Mouse (Mus musculus) embryonic facial prominence, embryonic 15.5 days (tissue): ENCODE measurements around the gene Gm44596. TPM values are rescaled to one million over a fixed set of nuclear protein-coding genes. Genes with fewer than 3 reads are reported as not detected.
A peak's percentile ranks its signal among the peaks of the same experiment; 100 is the strongest.

Experiments
- ATAC-seq: fragments of 200-750 bp; cut with Nextera tagmentation; 2 replicates; pipeline ENCODE4 v1.8.0; 2017; ENCODE audit warnings: low read depth, moderate TSS enrichment; ENCODE audit not compliant: insufficient number of reproducible peaks, low FRiP score, low TSS enrichment
- H3K27ac ChIP-seq: fragments of 300-500 bp; sonication (generic); replicated peaks from 2 replicates; pipeline ENCODE4 v1.5.1; 2015; ENCODE audit warnings: mild to moderate bottlenecking, inconsistent platforms
- H3K27me3 ChIP-seq: fragments of 300-500 bp; sonication (generic); 2 replicates; pipeline ENCODE4 v1.6.1; 2015; ENCODE audit warnings: inconsistent platforms
- H3K36me3 ChIP-seq: fragments of 300-500 bp; sonication (generic); 2 replicates; pipeline ENCODE4 v1.6.1; 2015; ENCODE audit warnings: mild to moderate bottlenecking, inconsistent platforms
- H3K4me1 ChIP-seq: fragments of 300-500 bp; sonication (generic); 2 replicates; pipeline ENCODE4 v1.6.1; 2015; ENCODE audit warnings: inconsistent platforms
- H3K4me2 ChIP-seq: fragments of 300-500 bp; sonication (generic); replicated peaks from 2 replicates; pipeline ENCODE4 v1.6.1; 2015; ENCODE audit warnings: mild to moderate bottlenecking, inconsistent platforms
- H3K4me3 ChIP-seq: fragments of 300-500 bp; sonication (generic); replicated peaks from 2 replicates; pipeline ENCODE4 v1.5.1; 2015; ENCODE audit warnings: mild to moderate bottlenecking, inconsistent platforms
- H3K9ac ChIP-seq: fragments of 300-500 bp; sonication (generic); 2 replicates; pipeline ENCODE4 v1.6.1; 2015; ENCODE audit warnings: inconsistent platforms
- H3K9me3 ChIP-seq: fragments of 300-500 bp; sonication (generic); replicated peaks from 2 replicates; pipeline ENCODE4 v1.6.1; 2016; ENCODE audit warnings: inconsistent platforms
- WGBS: fragments of 180-500 bp; shearing (Covaris S2); methylation state at CpG from one replicate; pipeline ENCODE4 v1.1.7; 2015; 5-methylcytosine and 5-hydroxymethylcytosine counted together
- polyA plus RNA-seq: library from polyadenylated mRNA; unstranded; fragments of >200 nt; fragmentation: Nextera tagmentation; extraction: Ambion mirVana; gene quantifications from 2 replicates; pipeline ENCODE4 v1.2.1, GENCODE M21; 2015

The Gm44596 gene
- not detected in 2 replicates for polyA plus RNA-seq

- Histone ChIP-seq H3K9me3 (no peaks in the 10 kb centered on the region), H3K27ac (peak within 1 kb of the TSS; percentile 69), H3K36me3 (peaks cover 46% of the 10 kb centered on the region), H3K9ac (no peak within 1 kb of the TSS), H3K27me3 (no peaks in the 10 kb centered on the region), H3K4me1 (0 out of 2 replicates have a peak, but pooled peaks cover 10% of the 10 kb centered on the region), H3K4me3 (no peak within 1 kb of the TSS), H3K4me2 (no peak within 1 kb of the TSS)
- peak; percentile 55 for ATAC-seq
- WGBS = 36% methylated on average over 6 of the region's 6 CpGs
These were observed at the start of gene Gm44596, which contains the start of gene Tex52 for GRCm38 (mm10) chr6:128375192-128375591. Gm44596 (plus strand) TSS chr6:128375503. Tex52 (plus strand) TSS chr6:128375456.

- Histone ChIP-seq H3K9me3 (peaks cover 8% of the 10 kb centered on the region; the same call in 1 of the 2 replicates), H3K27me3 (no peaks in the 10 kb centered on the region), H3K36me3 (peaks cover 60% of the 10 kb centered on the region), H3K9ac (no peak overlapping the region), H3K4me2 (no peak overlapping the region), H3K4me1 (peaks cover 25% of the 10 kb centered on the region), H3K27ac (peak overlapping the region; percentile 14; the same call in 1 of the 2 replicates), H3K4me3 (no peak overlapping the region)
- 14% methylated on average over 12 of the region's 12 CpGs for WGBS
- 0 out of 2 replicates have a peak, but pooled peaks have one; percentile 48 for ATAC-seq
These were observed 40.7 kb upstream of the Gm44596 start for GRCm38 (mm10) chr6:128334397-128335124.

GRCm38 (mm10) chr6:128337467-128337866 lies 37.8 kb upstream of the Gm44596 start:
- Histone ChIP-seq H3K9ac (no peak overlapping the region), H3K4me1 (peaks cover 40% of the 10 kb centered on the region), H3K27me3 (no peaks in the 10 kb centered on the region), H3K36me3 (peaks cover 42% of the 10 kb centered on the region), H3K4me3 (no peak overlapping the region), H3K9me3 (no peaks in the 10 kb centered on the region), H3K27ac (no peak overlapping the region), H3K4me2 (no peak overlapping the region)
- no peak for ATAC-seq
- 79% methylated on average over 7 of the region's 7 CpGs for WGBS

- peak overlapping the region; percentile 61 for H3K27ac ChIP-seq
These were observed 36.4 kb upstream of the Gm44596 start for GRCm38 (mm10) chr6:128338876-128339275.

GRCm38 (mm10) chr6:128341956-128342723 lies 33.2 kb upstream of the Gm44596 start:
- 0 out of 2 replicates have a peak overlapping the region, but pooled peaks have one; percentile 13 for H3K27ac ChIP-seq
- no peak overlapping the region for H3K9ac ChIP-seq
- WGBS = 76% methylated on average over 11 of the region's 11 CpGs
- no peak overlapping the region for H3K4me3 ChIP-seq
- peaks cover 12% of the 10 kb centered on the region; the same call in 1 of the 2 replicates for H3K36me3 ChIP-seq
- peaks cover 42% of the 10 kb centered on the region for H3K4me1 ChIP-seq
- H3K9me3 ChIP-seq = no peaks in the 10 kb centered on the region
- ATAC-seq = no peak
- no peaks in the 10 kb centered on the region for H3K27me3 ChIP-seq
- no peak overlapping the region for H3K4me2 ChIP-seq

More at GRCm38 (mm10) chr6:128338876-128339275, 36.4 kb upstream of the Gm44596 start:
- no peaks in the 10 kb centered on the region for H3K27me3 ChIP-seq
- peaks cover 34% of the 10 kb centered on the region for H3K36me3 ChIP-seq
- H3K4me3 ChIP-seq = no peak overlapping the region
- peak; percentile 87 for ATAC-seq
- WGBS = 16% methylated on average over 5 of the region's 5 CpGs
- H3K4me2 ChIP-seq = no peak overlapping the region
- no peaks in the 10 kb centered on the region for H3K9me3 ChIP-seq
- H3K4me1 ChIP-seq = peaks cover 43% of the 10 kb centered on the region
- no peak overlapping the region for H3K9ac ChIP-seq

GRCm38 (mm10) chr6:128345623-128346022 lies 29.7 kb upstream of the Gm44596 start:
- no peak overlapping the region for H3K4me2 ChIP-seq
- no peaks in the 10 kb centered on the region for H3K27me3 ChIP-seq
- peaks cover 13% of the 10 kb centered on the region; the same call in 1 of the 2 replicates for H3K36me3 ChIP-seq
- no peak overlapping the region for H3K27ac ChIP-seq
- H3K4me3 ChIP-seq = no peak overlapping the region
- no peak for ATAC-seq
- 79% methylated on average over 10 of the region's 10 CpGs for WGBS
- H3K4me1 ChIP-seq = peaks cover 28% of the 10 kb centered on the region
- H3K9me3 ChIP-seq = no peaks in the 10 kb centered on the region
- H3K9ac ChIP-seq = no peak overlapping the region

- no peaks in the 10 kb centered on the region for H3K9me3 ChIP-seq
- H3K36me3 ChIP-seq = peaks cover 16% of the 10 kb centered on the region; the same call in 1 of the 2 replicates
- H3K27ac ChIP-seq = peak overlapping the region; percentile 68
- H3K4me1 ChIP-seq = peaks cover 24% of the 10 kb centered on the region
- H3K27me3 ChIP-seq = no peaks in the 10 kb centered on the region
- H3K4me3 ChIP-seq = no peak overlapping the region
- 55% methylated on average over 6 of the region's 6 CpGs for WGBS
- H3K9ac ChIP-seq = no peak overlapping the region
- no peak for ATAC-seq
- no peak overlapping the region for H3K4me2 ChIP-seq
These were observed 28.5 kb upstream of the Gm44596 start for GRCm38 (mm10) chr6:128346782-128347181.

- Histone ChIP-seq H3K4me1 (peaks cover 36% of the 10 kb centered on the region), H3K4me3 (no peak overlapping the region), H3K27me3 (no peaks in the 10 kb centered on the region), H3K9me3 (no peaks in the 10 kb centered on the region), H3K4me2 (no peak overlapping the region), H3K9ac (no peak overlapping the region), H3K36me3 (peaks cover 8% of the 10 kb centered on the region; the same call in 1 of the 2 replicates), H3K27ac (peak overlapping the region; percentile 29)
- ATAC-seq = no peak
- WGBS = 24% methylated on average over 7 of the region's 7 CpGs
These were observed 25.6 kb upstream of the Gm44596 start for GRCm38 (mm10) chr6:128349711-128350110.

- no peak for ATAC-seq
- Histone ChIP-seq H3K9me3 (no peaks in the 10 kb centered on the region), H3K4me1 (peaks cover 33% of the 10 kb centered on the region), H3K27me3 (no peaks in the 10 kb centered on the region), H3K4me2 (peak overlapping the region; percentile 78), H3K27ac (no peak overlapping the region), H3K4me3 (peak overlapping the region; percentile 85), H3K36me3 (peaks cover 30% of the 10 kb centered on the region), H3K9ac (no peak overlapping the region)
- WGBS = 35% methylated on average over 3 of the region's 3 CpGs
These were observed 21.2 kb upstream of the Gm44596 start for GRCm38 (mm10) chr6:128354140-128354539.

GRCm38 (mm10) chr6:128355201-128355681 lies 20.1 kb upstream of the Gm44596 start:
- ATAC-seq = peak; percentile 39
- Histone ChIP-seq H3K4me1 (peaks cover 37% of the 10 kb centered on the region), H3K27ac (peak overlapping the region; percentile 95), H3K27me3 (no peaks in the 10 kb centered on the region), H3K9ac (peak overlapping the region; percentile 72), H3K36me3 (peaks cover 30% of the 10 kb centered on the region), H3K4me3 (peak overlapping the region; percentile 85), H3K4me2 (peak overlapping the region; percentile 78), H3K9me3 (no peaks in the 10 kb centered on the region)
- under 1% methylated on average over 28 of the region's 28 CpGs for WGBS
